Mouse (Mus musculus) erythroid progenitor cell, adult 5-6 weeks (primary cell): ENCODE results near the gene Epn1. TPM values are rescaled to one million over a fixed set of nuclear protein-coding genes. Genes with fewer than 3 reads are reported as not detected.
"Not testable (repeated sequence)": the region's sequence is repeated elsewhere in the genome, so short reads cannot be mapped to it uniquely, and the experiment has no call there.

Experiments
- ATAC-seq: replicated peaks from 2 replicates; pipeline ENCODE4 v1.8.0; 2016; ENCODE audit warnings: moderate number of reproducible peaks, mild to moderate bottlenecking, moderate TSS enrichment, inconsistent platforms; ENCODE audit not compliant: poor library complexity, low FRiP score, severe bottlenecking
- total RNA-seq, 2 experiments: library from RNA; stranded (forward) in 1 of 2; stranded (reverse) in 1 of 2; fragments of 150-400 nt in 1 of 2; fragments of 186-747, 209-891 nt in 1 of 2; gene quantifications; 2 replicates each; pipeline versions ENCODE4 v1.2.3 to v1.2.4; 2015 to 2017; ENCODE audit warnings: low replicate concordance in 2 of 2

Epn1 gene
- total RNA-seq, 2 experiments from 2014 or later, result 84.3 to 127 TPM

- ATAC-seq, result no peak
These were observed 22.7 kb upstream of the Epn1 start for GRCm38 (mm10) chr7:5057381-5057780.

GRCm38 (mm10) chr7:5057804-5058203 is 22.2 kb upstream of the Epn1 start:
- no peak for ATAC-seq

- no peak for ATAC-seq
These were observed 21.4 kb upstream of the Epn1 start for GRCm38 (mm10) chr7:5058631-5059030.

- no peak for ATAC-seq
These were observed 20.6 kb upstream of the Epn1 start for GRCm38 (mm10) chr7:5059421-5059820.

- ATAC-seq, result peak; percentile 60
These were observed 19.8 kb upstream of the Epn1 start for GRCm38 (mm10) chr7:5060239-5060731.

DNA sequence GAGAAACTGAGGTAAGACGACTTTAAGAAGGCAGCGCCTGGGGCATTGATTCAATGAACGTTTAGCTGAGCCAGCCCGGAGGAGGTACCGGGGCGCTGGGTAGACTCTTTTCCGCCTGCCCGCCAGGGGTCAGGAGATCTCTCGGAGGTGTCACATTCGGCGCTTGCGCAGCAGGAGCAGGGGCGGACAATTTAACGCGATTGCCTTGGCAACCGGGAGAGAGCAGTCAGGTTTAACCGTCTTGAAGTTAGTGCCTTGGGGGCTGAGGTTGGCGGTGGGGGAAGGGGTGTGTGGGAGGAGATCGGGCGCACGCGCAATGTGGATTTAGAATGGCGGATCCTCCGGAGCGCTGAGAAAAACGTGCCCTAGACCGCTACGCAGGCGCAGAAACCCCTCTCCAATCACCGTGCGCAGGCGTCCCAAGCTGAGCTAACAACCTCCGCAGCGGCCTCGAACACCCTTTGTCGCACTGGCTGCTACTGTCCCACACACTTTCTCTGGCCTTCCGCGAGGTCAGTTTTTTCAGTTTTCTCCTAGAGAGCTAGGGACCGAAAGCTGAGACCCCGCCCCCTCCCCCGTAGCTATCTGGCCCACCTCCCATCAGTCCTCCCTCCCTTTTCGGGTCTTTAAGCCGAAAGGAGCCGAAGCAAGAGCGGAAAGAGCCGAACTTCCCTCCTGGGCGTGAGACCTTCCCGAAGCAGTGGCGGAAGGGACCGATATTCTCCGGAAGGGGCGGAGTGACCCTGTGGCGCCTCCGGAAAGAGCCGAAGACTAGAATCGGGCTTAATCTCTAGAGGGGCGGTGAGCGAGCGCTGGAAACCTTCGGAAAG is 18.9 kb upstream of the Epn1 start:
- ATAC-seq, result peak; percentile 80

DNA sequence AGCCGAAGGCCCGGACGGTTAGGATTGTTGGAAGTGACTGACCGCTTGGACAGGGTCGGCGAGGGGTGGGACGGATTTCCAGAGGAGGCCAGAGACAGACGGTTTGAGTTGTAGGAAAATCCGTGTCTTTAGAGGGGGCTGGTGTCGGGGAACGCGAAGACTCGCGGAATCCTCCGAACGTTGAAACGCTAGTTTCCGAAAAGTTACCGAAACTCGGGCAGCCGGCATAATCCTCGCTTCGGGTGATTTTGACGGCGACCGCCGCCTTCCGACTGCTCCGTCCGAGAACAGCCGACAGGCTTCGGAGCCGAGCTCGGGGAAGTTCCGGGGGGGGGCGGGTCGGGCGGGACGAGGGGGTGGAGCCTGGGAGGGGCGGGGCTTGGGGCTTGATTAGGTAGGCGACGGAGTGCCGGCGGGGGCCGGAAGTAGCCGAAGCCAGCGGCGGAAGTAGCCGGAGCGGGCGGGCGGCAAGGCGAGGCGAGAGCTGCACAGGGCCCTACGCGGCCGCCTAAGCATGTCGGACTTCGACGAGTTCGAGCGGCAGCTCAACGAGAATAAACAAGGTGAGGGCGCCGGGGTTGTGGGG is 18.2 kb upstream of the Epn1 start, which contains the start of gene U2af2:
U2af2 (plus strand) TSS at position 370 of the 586 bp plus-strand sequence.
- ATAC-seq, result peak; percentile 67

DNA sequence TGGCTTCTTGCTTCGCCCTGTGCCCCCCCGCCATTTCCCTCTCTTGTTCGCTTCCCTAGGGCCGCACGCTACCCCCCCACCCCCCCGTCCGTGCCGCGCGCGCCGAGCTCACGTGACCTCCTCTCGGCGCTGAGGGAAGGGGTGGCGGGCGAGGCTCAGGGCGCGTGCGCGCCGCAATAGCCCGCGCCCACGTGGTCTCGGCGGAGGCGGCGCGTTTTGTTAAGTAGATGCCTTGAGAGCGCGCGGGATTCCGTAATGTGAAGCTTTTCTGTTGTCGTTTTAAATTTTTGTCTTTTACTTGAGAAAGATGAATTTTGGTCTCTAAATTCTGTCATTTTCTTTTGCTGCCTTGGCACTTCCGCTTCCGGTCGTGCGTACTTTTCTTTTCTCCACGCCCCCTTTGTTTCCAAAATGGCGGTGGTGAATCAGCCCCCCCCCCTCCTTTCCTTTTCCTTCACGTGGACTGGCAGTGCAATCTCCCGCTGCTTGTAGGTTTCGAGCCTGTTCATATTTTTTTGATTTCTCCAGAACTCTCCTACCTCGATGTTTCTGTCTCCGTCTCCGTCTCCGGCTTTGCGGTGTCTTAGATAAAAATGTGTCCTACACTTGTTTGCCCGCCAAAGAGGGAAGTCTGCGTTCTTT is 17.6 kb upstream of the Epn1 start:
- peak; percentile 13; the same call in 1 of the 2 replicates for ATAC-seq

GRCm38 (mm10) chr7:5064886-5065285 is 15.1 kb upstream of the Epn1 start:
- ATAC-seq, result no peak

GRCm38 (mm10) chr7:5073586-5073985 is 6.4 kb upstream of the Epn1 start:
- peak; percentile 89 for ATAC-seq

GRCm38 (mm10) chr7:5074984-5075383 is 5.1 kb upstream of the Epn1 start:
- no peak for ATAC-seq

DNA sequence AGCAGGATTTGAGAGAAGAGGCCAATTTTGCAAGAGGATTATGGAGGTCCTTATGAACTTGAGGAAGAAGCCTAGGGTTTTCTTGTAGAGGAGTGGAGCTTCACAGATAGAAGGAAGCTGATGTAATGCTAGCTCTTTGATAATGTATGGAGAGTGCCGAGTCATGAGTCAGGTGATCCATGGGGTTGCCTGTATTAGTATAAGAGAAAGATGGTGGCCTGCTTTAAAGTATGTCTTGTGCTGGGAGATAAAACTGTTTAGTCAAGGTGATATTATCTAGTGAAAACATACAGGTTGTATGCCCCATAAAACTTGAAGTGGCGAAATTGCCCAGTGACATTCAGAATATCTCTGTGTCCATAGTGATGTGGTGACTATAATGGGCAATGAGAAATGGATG is 3.1 kb upstream of the Epn1 start:
- no peak for ATAC-seq

- ATAC-seq, result not testable (repeated sequence)
These were observed 548 bp upstream of the Epn1 start for GRCm38 (mm10) chr7:5079365-5080009.

GRCm38 (mm10) chr7:5080815-5081214 is 780 bp downstream of the Epn1 start:
- no peak for ATAC-seq

GRCm38 (mm10) chr7:5081241-5081640 is 1.2 kb downstream of the Epn1 start:
- ATAC-seq, result peak; percentile 71

DNA sequence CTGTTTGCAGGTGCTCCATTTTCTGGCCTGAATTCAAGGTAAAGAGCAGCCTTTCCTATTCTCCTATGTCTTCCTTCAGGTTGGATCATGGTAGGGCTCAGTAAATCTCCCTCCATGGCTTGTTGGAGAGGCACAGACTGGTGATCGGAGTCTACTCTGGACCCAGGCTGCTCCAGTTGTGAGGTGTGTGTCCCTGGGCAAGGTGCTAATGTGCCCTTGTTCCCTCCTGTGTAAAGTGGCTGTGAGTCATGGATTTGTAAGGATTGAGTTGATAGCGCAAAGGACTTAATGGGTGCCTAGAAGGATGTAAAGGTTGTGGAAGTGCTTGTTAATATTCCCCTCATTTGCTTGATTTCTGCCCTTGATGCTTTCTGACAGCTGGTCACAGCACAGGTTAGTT is 1.9 kb downstream of the Epn1 start:
- no peak for ATAC-seq

DNA sequence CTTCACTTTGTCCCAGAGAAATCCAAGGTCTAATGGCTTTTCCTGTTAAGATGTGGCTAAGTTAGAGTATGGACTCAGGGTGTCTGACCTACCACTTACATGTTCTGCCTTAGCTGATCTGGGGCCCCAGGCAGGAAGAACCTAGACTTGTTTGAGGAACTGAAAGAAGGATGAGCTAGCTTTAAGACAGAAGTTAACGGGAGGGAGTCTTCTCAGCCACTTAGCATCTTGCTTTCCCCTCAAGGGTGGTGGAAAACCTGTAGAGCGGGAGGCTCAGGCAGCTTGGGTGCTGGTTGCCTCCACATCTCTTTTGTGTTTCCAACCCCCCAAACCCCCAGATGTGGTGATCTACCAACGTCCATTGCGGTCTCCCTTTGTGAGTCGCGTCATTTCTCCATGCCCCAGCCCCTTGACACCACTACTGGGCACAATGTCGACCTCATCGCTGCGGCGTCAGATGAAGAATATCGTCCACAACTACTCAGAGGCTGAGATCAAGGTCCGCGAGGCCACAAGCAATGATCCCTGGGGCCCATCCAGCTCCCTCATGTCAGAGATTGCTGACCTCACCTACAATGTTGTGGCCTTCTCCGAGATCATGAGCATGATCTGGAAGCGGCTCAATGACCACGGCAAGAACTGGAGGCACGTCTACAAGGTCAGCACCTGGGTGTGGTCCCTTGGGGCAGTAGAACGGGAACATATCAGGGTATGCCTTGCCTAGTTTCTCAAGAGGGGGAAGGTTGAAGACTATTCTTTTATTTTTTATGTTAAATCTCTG is 3.5 kb downstream of the Epn1 start:
- no peak for ATAC-seq

GRCm38 (mm10) chr7:5085512-5085911 is 5.5 kb downstream of the Epn1 start:
- no peak for ATAC-seq

- no peak for ATAC-seq
These were observed 6.9 kb downstream of the Epn1 start for GRCm38 (mm10) chr7:5086921-5087440.
